Mouse (Mus musculus) cerebellum, postnatal 25 days (tissue): ENCODE results near the gene Rbm33.

ENCODE experiments used
- DNase-seq, 2 experiments: peaks; one replicate each; pipeline ENCODE4 v3.0.0; 2021; ENCODE audit warnings: mixed read lengths in 2 of 2

Gene Rbm33

DNA sequence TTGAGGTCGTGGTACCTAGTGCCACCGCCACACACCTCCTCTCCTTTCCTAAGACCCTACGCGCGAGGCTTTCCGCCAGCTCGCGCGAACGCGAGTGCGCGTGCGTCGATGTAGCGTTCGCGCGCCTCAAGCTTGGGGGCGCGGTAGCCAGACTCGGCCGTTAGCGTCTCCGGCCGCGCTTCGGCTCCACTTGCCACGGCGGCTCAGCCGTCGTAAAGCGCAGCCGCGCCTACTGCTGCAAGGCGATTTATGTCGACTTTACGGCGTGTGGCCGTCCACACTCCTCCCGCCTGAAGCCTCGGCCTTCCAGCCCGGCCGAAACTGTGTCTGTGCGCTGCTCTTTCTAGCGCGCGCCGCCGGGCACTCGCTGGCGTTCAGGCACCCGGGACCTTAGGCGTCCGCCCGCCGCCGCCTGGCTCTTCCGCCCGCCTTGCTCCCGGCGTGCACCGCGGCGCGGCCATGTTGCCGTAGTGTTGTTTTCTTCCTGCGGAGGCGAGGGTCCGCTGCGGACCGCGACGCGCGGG lies at the start of gene Rbm33:
Rbm33 (plus strand) TSS at position 400 of the 524 bp plus-strand sequence.
- DNase-seq: peak; percentile 93

DNA sequence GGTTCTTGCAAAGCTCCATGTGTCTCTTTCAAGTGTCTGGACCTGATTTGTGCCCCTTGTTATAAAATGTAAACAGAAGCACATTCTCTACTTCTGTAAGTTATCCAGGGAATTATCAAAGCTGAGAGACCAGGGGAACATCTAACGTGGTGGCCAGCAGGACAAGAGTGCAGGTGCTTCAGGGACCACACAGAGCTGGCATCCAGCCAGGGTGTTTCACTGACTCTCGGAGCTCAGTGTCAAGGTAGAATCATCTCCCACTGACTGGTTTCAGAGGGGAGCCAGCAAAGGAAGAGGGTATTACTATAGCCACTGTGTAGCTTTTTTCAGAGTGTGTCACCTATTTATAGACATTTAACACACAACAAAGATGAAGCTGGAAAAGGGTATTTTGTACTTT lies 49.3 kb upstream of the Rbm33 start:
- peak; percentile 49 to 77 for DNase-seq

DNA sequence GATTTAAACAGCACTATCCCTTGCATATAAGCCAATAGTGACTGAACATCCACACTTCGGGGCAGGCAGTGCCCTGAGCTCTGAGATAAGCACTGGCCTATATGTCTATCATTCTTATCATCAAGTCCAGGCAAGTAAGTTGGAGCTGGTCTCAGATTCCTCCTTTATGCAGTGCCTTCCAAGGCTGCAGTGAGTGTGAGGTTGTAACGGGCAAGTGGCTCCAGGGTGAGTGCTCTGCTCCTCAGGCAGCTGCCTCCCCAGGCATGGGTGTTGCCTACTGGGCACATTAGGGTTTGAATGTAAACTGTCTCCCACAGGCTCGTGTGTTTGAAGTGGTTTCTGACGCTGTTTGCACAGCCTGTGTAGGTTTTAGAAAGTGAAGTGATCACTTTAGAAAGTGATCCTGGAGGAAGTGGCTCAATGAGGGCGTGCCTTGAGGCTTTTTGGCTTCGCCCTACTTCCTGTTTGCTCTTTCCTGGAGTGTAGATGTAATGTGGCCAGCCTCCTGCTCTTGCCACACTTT lies 47.4 kb upstream of the Rbm33 start:
- no peak for DNase-seq

DNA sequence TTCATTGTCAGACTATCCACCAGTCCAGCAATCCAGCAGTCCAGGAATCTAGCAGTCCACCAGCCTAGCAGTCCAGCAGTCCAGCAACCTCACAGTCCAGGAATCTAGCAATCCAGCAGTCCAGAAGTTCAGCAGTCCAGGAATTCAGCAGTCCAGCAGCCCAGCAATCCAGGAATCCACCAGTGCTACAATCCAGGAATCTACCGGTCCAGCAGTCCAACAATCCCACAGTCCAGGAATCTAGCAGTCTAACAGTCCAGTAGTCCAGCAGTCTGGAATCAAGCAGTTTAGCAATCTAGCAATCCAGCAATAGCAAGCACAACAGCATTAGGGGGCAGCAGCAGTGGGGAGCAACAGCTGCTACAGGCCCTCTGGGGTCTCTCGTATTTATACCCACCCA lies 44.1 kb upstream of the Rbm33 start:
- DNase-seq: no peak

DNA sequence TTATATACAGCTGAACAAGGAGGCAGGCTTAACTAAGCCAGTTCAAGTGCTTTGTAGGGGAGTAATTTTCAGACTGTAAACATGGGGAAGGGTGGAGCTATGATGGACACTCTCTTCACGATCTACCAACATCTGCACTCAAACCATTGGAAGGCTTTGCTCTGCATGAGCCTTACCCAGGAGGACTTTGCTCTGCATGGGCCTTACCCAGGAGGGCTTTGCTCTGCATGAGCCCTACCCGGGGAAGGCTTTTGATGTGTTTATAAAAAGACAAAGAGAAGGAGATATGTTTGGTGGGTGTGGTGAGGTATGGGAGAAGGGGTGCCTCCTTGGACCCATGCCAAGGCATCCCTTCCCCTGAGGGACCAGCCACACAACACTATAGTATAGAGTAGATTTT lies 39.6 kb upstream of the Rbm33 start:
- no peak for DNase-seq

- peak; percentile 68 to 69 for DNase-seq
These were observed 27.8 kb upstream of the Rbm33 start for GRCm38 (mm10) chr5:28289111-28289510.

DNA sequence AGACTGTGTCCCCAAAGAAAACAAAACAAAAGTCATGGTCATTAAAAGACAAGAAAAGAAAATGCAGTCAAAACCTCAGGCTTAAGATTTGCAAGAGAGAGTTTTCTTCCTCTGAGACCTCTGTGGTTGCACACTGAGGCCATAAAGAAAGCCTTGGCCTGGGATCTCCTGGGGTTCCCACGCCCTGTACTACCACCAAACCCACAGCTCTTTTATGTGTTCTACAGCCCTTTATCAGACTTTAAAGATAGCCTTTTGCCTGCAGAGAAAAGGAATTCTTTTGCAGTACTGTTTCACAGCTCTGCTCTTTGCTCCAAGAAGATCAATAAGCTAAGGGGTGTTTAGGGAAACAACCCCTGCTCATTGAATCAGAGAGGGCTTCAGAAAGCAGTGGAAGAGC lies 26.3 kb upstream of the Rbm33 start:
- no peak for DNase-seq

- DNase-seq: no peak
These were observed 25.6 kb upstream of the Rbm33 start for GRCm38 (mm10) chr5:28291118-28291850.

- no peak for DNase-seq
These were observed 24.6 kb upstream of the Rbm33 start for GRCm38 (mm10) chr5:28292281-28292680.

DNA sequence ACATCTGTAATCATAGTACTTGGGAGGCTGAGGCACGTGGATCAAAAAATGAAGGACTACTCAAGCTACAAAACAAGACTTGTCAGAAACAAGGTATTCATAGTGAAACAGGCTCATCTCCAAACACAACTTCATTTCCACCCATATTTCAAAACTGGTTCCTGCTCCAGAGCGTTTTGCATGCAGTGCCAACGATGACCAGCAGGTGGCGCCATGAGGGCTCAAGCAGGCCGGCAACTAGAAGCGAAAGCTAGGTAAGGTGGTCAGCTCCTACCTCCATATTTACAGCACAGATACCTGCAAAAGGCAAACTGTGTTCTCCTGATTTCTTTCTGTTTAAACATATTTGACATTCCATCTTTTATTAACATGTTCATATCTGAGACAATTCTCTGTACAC lies 22.9 kb upstream of the Rbm33 start:
- DNase-seq: peak; percentile 96 to 98

GRCm38 (mm10) chr5:28298161-28298560 lies 18.8 kb upstream of the Rbm33 start:
- no peak for DNase-seq

DNA sequence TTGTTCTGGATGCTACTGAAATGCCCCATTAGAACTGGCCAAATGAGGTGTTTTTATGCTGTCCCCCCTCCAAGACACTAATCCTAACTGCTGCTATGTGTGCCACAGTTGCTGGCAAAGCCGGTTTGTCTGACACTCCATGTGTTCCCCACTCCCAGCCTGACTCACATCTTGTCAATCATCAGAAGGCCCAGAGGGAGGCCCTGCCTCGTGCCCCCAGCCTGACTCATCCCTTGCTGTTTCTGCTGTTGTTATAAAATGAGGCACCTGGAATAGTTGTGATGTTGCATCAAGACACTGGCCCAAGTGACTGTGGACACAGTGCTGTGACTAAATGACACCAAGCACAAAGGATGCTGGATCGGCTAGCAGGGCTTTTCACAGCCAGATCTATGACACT lies 18.2 kb upstream of the Rbm33 start:
- no peak for DNase-seq

GRCm38 (mm10) chr5:28299346-28299745 lies 17.6 kb upstream of the Rbm33 start:
- DNase-seq: no peak

- DNase-seq: no peak
These were observed 14.2 kb upstream of the Rbm33 start for GRCm38 (mm10) chr5:28302671-28303070.

- DNase-seq: no peak
These were observed 12.4 kb upstream of the Rbm33 start for GRCm38 (mm10) chr5:28304551-28304950.

- no peak for DNase-seq
These were observed 1.4 kb upstream of the Rbm33 start for GRCm38 (mm10) chr5:28315526-28315925.

DNA sequence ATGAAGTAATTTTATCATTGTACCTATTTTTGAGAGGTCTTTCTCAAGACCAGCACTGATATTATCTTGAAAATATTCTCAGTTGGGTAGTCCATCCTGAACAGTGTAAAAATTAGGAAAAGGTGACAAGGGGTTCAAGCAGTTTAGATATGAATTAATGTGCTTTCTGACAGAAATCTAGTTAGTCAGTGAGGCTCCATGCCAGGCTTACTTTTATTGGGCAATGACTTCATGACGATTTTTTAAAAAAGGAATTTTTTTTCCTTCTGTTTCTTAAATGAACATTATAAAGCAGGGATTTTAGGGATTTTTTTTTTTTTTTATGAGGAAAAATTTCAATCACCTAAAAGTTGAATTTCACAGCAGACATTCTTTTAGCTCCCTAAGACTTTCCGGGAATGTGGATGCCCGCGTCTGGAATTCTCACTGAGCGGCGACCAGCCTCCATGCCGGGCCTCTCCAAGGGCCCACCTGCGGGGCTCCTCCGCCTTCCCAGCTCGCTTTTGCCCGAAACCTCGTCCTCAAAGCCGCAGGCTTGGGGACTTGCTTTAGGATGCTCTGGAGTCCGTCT lies 685 bp upstream of the Rbm33 start:
- DNase-seq: no peak

GRCm38 (mm10) chr5:28317253-28317916 lies 464 bp downstream of the Rbm33 start:
- no peak for DNase-seq

GRCm38 (mm10) chr5:28317917-28318267 lies 971 bp downstream of the Rbm33 start:
- no peak for DNase-seq

- DNase-seq: no peak
These were observed 1.8 kb downstream of the Rbm33 start for GRCm38 (mm10) chr5:28318671-28319070.

DNA sequence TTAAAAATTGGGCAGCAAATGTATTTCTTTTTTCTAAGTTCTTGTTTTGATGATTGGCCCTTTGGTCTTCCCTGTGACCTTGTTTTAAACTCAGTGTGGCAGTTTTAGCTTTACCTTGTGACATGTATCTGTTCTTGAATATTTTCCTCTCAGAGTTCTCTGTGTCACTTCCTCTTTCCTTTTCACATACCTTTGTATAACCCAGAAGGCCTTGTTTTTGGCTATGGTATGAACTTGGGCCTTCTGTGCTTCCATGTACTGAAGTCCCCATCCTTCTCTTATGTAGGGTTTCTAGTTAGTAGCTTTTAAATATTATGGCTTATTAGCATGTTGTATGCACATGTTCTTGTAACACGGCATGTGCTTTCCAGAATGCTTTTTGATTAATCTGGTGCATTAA lies 4.8 kb downstream of the Rbm33 start:
- no peak for DNase-seq

- peak; percentile 32 to 56 for DNase-seq
These were observed 5.3 kb downstream of the Rbm33 start for GRCm38 (mm10) chr5:28322189-28322588.

GRCm38 (mm10) chr5:28323822-28324221 lies 6.9 kb downstream of the Rbm33 start:
- DNase-seq: no peak

GRCm38 (mm10) chr5:28324457-28324856 lies 7.5 kb downstream of the Rbm33 start:
- DNase-seq: no peak
